Mouse (Mus musculus) intestine, embryonic 14.5 days (tissue): ENCODE data around the gene Vps13c. TPM values are rescaled to one million over a fixed set of nuclear protein-coding genes. Genes with fewer than 3 reads are reported as not detected.

Experiments
- ATAC-seq: fragments of 200-750 bp; cut with Nextera tagmentation; replicated peaks from 2 replicates; pipeline ENCODE4 v1.8.0; 2017; ENCODE audit warnings: low read depth, moderate number of reproducible peaks, moderate TSS enrichment, moderate library complexity; ENCODE audit not compliant: low FRiP score, low TSS enrichment
- DNase-seq: peaks from one replicate; pipeline ENCODE4 v3.0.0-alpha.2; 2018; ENCODE audit warnings: low spot score
- H3K27ac ChIP-seq: fragments of 300-500 bp; sonication (generic); 2 replicates; pipeline ENCODE4 v1.5.1; 2014; ENCODE audit warnings: low read depth, mild to moderate bottlenecking, control low read depth
- H3K27me3 ChIP-seq: fragments of 300-500 bp; sonication (generic); replicated peaks from 2 replicates; pipeline ENCODE4 v1.6.1; 2014; ENCODE audit warnings: low read length, control low read depth; ENCODE audit not compliant: control insufficient read depth, insufficient read depth
- H3K36me3 ChIP-seq: fragments of 300-500 bp; sonication (generic); 2 replicates; pipeline ENCODE4 v1.6.1; 2014; ENCODE audit warnings: low read length, control low read depth; ENCODE audit not compliant: control insufficient read depth, insufficient read depth
- H3K4me1 ChIP-seq: fragments of 300-500 bp; sonication (generic); replicated peaks from 2 replicates; pipeline ENCODE4 v1.6.1; 2014; ENCODE audit warnings: low read length, control low read depth, mixed read lengths; ENCODE audit not compliant: control insufficient read depth, insufficient read depth
- H3K4me2 ChIP-seq: fragments of 300-500 bp; sonication (generic); 2 replicates; pipeline ENCODE4 v1.6.1; 2014; ENCODE audit warnings: low read length
- H3K4me3 ChIP-seq: fragments of 300-500 bp; sonication (generic); 2 replicates; pipeline ENCODE4 v1.5.1; 2014; ENCODE audit warnings: low read depth, low read length, control low read depth, mixed read lengths
- H3K9ac ChIP-seq: fragments of 300-500 bp; sonication (generic); 2 replicates; pipeline ENCODE4 v1.6.1; 2014; ENCODE audit warnings: mild to moderate bottlenecking, low read length
- H3K9me3 ChIP-seq: fragments of 300-500 bp; sonication (generic); 2 replicates; pipeline ENCODE4 v1.6.1; 2016; ENCODE audit warnings: low read length, control low read depth; ENCODE audit not compliant: control insufficient read depth
- WGBS: fragments of 180-500 bp; shearing (Covaris S2); extraction: QIAGEN DNeasy Blood & Tissue Kit; methylation state at CpG from one replicate; pipeline ENCODE4 v1.1.7; 2014; 5-methylcytosine and 5-hydroxymethylcytosine counted together
- polyA plus RNA-seq: library from polyadenylated mRNA; unstranded; fragments of >200 nt; fragmentation: Nextera tagmentation; extraction: Ambion mirVana; gene quantifications from 2 replicates; pipeline ENCODE4 v1.2.1, GENCODE M21; 2014

The Vps13c gene
- polyA plus RNA-seq, 1 experiment from 2014 or later = 7.9 TPM

GRCm38 (mm10) chr9:67863332-67863731 lies 23.1 kb downstream of the Vps13c start:
- Histone ChIP-seq H3K36me3 (no peaks in the 10 kb centered on the region), H3K4me1 (no peaks in the 10 kb centered on the region), H3K9me3 (no peaks in the 10 kb centered on the region), H3K27me3 (no peaks in the 10 kb centered on the region), H3K27ac (no peak overlapping the region), H3K9ac (no peak overlapping the region), H3K4me2 (no peak overlapping the region), H3K4me3 (no peak overlapping the region)
- ATAC-seq (no peak), DNase-seq (no peak)
- WGBS = 90% methylated on average over 5 of the region's 5 CpGs

DNA sequence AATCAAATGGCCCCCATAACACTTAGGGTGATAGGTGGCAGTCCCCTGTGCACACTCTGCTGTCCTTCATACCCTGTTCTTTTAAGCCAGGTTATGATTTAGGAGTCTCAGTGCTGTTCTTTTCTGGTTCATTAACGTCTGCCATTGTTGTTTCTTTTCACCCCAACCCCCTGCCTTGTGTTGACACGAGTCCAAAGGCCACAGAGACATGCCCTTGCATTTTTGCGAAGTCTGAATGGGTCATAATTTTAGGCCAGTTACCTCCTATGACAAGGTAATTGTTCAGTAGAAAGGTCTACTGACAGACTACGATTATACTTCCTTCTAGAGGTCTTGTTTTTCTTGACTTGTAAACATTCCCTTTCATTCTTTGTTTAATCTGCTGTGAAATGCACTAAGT lies 23.8 kb downstream of the Vps13c start:
- Histone ChIP-seq H3K9me3 (no peaks in the 10 kb centered on the region), H3K36me3 (no peaks in the 10 kb centered on the region), H3K4me3 (no peak overlapping the region), H3K9ac (no peak overlapping the region), H3K27ac (no peak overlapping the region), H3K27me3 (no peaks in the 10 kb centered on the region), H3K4me2 (no peak overlapping the region), H3K4me1 (no peaks in the 10 kb centered on the region)
- DNase-seq (no peak), ATAC-seq (no peak)
- 34% methylated on average over 4 of the region's 4 CpGs for WGBS

DNA sequence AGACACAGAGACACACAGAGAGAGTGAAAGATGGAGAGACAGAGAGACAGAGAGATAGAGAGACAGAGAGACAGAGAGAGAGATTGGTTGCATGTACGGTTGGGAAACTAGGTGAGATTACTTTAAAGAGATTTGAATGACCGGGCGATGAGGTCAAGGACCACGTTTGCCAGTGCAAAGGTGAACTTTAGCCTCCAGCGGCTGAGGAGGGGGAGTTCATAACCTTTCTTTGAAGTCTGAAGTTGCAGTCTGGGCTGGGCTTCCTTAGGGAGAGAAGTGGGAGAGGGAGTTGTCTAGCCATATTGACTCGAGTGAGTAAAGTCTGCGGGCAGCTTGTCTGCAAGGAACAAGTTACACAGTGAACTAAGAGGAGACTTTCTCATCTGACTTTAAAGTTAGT lies 25.2 kb downstream of the Vps13c start:
- Histone ChIP-seq H3K9ac (no peak overlapping the region), H3K4me3 (no peak overlapping the region), H3K27ac (no peak overlapping the region), H3K27me3 (no peaks in the 10 kb centered on the region), H3K9me3 (no peaks in the 10 kb centered on the region), H3K4me1 (no peaks in the 10 kb centered on the region), H3K36me3 (no peaks in the 10 kb centered on the region), H3K4me2 (no peak overlapping the region)
- 46% methylated on average over 7 of the region's 7 CpGs for WGBS
- ATAC-seq = no peak
- DNase-seq = no peak

- Histone ChIP-seq H3K36me3 (peaks cover 5% of the 10 kb centered on the region; the same call in 1 of the 2 replicates), H3K9me3 (no peaks in the 10 kb centered on the region), H3K27ac (no peak overlapping the region), H3K4me2 (no peak overlapping the region), H3K4me3 (no peak overlapping the region), H3K4me1 (no peaks in the 10 kb centered on the region), H3K27me3 (no peaks in the 10 kb centered on the region), H3K9ac (no peak overlapping the region)
- no peak for DNase-seq
- 80% methylated on average over 6 of the region's 6 CpGs for WGBS
- no peak for ATAC-seq
Observed at GRCm38 (mm10) chr9:67867411-67867810, 27.2 kb downstream of the Vps13c start.

GRCm38 (mm10) chr9:67869691-67870450 lies 29.7 kb downstream of the Vps13c start:
- Histone ChIP-seq H3K9ac (no peak overlapping the region), H3K4me3 (no peak overlapping the region), H3K27me3 (no peaks in the 10 kb centered on the region), H3K4me2 (no peak overlapping the region), H3K4me1 (no peaks in the 10 kb centered on the region), H3K36me3 (peaks cover 8% of the 10 kb centered on the region; the same call in 1 of the 2 replicates), H3K9me3 (no peaks in the 10 kb centered on the region), H3K27ac (no peak overlapping the region)
- ATAC-seq (no peak), DNase-seq (no peak)
- 83% methylated on average over 16 of the region's 16 CpGs for WGBS

DNA sequence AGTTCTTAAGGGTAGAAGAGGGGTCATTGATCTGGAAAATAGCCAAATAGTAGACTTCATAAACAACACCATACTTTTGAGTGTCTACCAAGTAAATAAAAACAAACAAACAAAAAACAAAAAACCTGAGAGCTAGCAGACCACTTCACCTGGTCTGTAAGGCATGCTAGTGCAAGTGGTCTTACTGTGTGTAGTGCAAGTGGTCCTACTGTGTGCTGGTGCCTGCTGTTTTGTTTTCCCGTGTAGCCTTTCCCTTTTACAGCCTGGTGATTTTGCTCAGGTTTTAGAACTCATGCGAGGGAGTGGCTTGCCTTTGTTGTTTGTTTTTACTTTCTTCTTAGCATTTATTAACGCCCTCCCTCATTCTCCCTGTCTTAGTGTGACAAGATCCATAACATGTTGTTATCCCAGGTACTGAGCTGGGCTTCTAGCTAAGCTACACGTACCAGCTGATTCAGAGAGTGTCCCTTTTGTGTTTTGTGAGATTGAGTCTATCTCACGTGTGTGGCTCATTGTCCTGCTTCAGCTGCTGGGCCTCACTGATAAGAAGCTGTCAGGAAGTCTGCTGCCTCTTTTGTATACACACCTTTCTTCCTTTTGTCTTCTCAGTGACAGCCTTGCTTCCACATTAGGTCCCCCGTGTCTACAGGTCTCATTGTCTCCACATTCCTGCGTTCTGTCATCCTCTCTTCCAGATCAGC lies 34.5 kb downstream of the Vps13c start:
- no peaks in the 10 kb centered on the region for H3K27me3 ChIP-seq
- H3K9me3 ChIP-seq = no peaks in the 10 kb centered on the region
- no peaks in the 10 kb centered on the region for H3K4me1 ChIP-seq
- 73% methylated on average over 7 of the region's 7 CpGs for WGBS
- ATAC-seq = no peak
- H3K36me3 ChIP-seq = peaks cover 8% of the 10 kb centered on the region; the same call in 1 of the 2 replicates
- H3K27ac ChIP-seq = no peak overlapping the region
- no peak overlapping the region for H3K4me2 ChIP-seq
- H3K4me3 ChIP-seq = no peak overlapping the region
- H3K9ac ChIP-seq = no peak overlapping the region
- no peak for DNase-seq

GRCm38 (mm10) chr9:67875337-67875736 lies 35.1 kb downstream of the Vps13c start:
- WGBS = 49% methylated on average over 2 of the region's 2 CpGs
- DNase-seq (no peak), ATAC-seq (no peak)
- H3K4me3 ChIP-seq = no peak overlapping the region
- H3K4me2 ChIP-seq = no peak overlapping the region
- no peaks in the 10 kb centered on the region for H3K9me3 ChIP-seq
- H3K9ac ChIP-seq = no peak overlapping the region
- H3K4me1 ChIP-seq = no peaks in the 10 kb centered on the region
- no peaks in the 10 kb centered on the region for H3K27me3 ChIP-seq
- no peak overlapping the region for H3K27ac ChIP-seq
- H3K36me3 ChIP-seq = peaks cover 8% of the 10 kb centered on the region; the same call in 1 of the 2 replicates

- Histone ChIP-seq H3K27ac (no peak overlapping the region), H3K4me2 (no peak overlapping the region), H3K36me3 (peaks cover 15% of the 10 kb centered on the region; the same call in 1 of the 2 replicates), H3K4me1 (no peaks in the 10 kb centered on the region), H3K9me3 (no peaks in the 10 kb centered on the region), H3K27me3 (no peaks in the 10 kb centered on the region), H3K4me3 (no peak overlapping the region), H3K9ac (no peak overlapping the region)
- DNase-seq (no peak), ATAC-seq (no peak)
- WGBS = 64% methylated on average over 14 of the region's 14 CpGs
Observed at GRCm38 (mm10) chr9:67877081-67877718, 37.0 kb downstream of the Vps13c start.
